Mouse (Mus musculus): ENCODE measurements at regions not wholly inside any gene's neighbourhood (a gene's known extent, or its start where the extent isn't known, plus 50 kb on each side); places are given as distances from the start of the nearest gene placed in this dataset.

DNA sequence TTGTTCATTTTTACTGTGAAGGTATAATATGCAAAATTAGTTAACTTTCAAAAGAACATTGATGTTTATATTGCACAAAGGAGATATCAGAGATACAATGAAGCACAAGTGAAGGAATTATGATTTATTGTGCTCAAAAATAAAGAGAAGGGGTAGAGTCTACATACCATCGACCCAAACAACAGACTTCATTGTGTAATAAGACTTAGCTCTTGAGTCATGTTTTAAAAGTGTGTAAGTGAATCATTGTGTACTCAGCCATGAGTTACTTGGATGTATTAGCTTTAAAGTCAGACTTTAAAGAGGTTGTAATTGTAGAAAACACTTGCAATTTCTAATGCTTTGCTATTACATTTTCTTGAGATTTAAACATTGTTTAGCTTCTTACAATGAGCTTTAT, 1240.6 kb upstream of the Slc10a2 start:
- no peaks in the 10 kb centered on the region for H3K9me3 ChIP-seq (ENCODE audit: control insufficient read depth, low read length)
- ATAC-seq (ENCODE audit: low FRiP score, low TSS enrichment) (no peak), DNase-seq (ENCODE audit: low spot score) (no peak)
- no peak overlapping the region for H3K4me3 ChIP-seq (ENCODE audit: low read depth, low read length)
- WGBS: 53% methylated on average over 1 of the region's 1 CpGs
- H3K27me3 ChIP-seq (ENCODE audit: control insufficient read depth, insufficient read depth, low read length): no peaks in the 10 kb centered on the region
- H3K36me3 ChIP-seq (ENCODE audit: control insufficient read depth, insufficient read depth, low read length): no peaks in the 10 kb centered on the region
- H3K9ac ChIP-seq (ENCODE audit: low read length): no peak overlapping the region
- H3K4me2 ChIP-seq (replicated peaks; ENCODE audit: low read depth): no peak overlapping the region
- no peaks in the 10 kb centered on the region for H3K4me1 ChIP-seq (replicated peaks; ENCODE audit: control insufficient read depth, insufficient read depth)
- TF ChIP-seq CTCF (IDR thresholded peaks at IDR 0.05; ENCODE audit: low read depth): no peak
- TF ChIP-seq EP300 (optimal IDR thresholded peaks at IDR 0.05): no peak
- H3K27ac ChIP-seq (replicated peaks): no peak overlapping the region

DNA sequence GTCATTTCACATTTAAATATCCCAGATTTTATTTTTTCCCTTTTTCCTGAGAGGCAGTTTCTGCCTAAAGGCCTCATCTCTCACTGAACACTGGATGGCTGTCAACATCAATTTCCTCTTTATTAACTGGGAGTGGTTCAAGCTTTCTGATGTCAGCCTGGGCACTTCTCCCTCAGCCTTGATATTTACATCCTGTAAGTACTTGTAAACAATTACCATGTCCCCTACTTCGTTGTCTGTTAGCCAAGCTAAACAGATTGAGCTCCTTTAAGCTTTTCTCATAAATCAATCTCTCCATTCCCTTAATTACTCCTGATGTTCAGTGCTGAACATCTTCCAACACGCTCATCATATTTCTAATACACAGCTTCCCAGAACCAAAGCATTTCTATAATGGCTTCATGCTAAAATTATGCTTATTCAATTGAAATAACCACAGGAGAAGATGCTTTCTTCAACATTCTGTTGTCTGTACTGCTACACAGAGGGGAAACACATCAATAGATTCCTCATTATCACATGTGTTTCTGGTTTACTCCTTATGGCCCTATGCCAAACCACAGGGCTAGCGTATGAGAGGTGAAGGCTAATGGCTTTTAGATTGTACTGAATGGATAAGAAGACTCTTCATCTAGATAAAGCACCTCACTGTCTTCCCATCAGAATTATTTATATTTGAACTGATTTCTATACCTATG, 1235.2 kb upstream of the Slc10a2 start:
- Histone ChIP-seq H3K9ac (ENCODE audit: low read length) (no peak overlapping the region), H3K9me3 (ENCODE audit: control insufficient read depth, low read length) (no peaks in the 10 kb centered on the region), H3K4me2 (replicated peaks; ENCODE audit: low read depth) (no peak overlapping the region), H3K4me1 (replicated peaks; ENCODE audit: control insufficient read depth, insufficient read depth) (no peaks in the 10 kb centered on the region), H3K27ac (replicated peaks) (no peak overlapping the region), H3K36me3 (ENCODE audit: control insufficient read depth, insufficient read depth, low read length) (no peaks in the 10 kb centered on the region), H3K4me3 (ENCODE audit: low read depth, low read length) (no peak overlapping the region), H3K27me3 (ENCODE audit: control insufficient read depth, insufficient read depth, low read length) (no peaks in the 10 kb centered on the region)
- WGBS: 37% methylated on average over 3 of the region's 3 CpGs
- TF ChIP-seq CTCF (IDR thresholded peaks at IDR 0.05; ENCODE audit: low read depth) (no peak), EP300 (optimal IDR thresholded peaks at IDR 0.05) (no peak)
- DNase-seq (ENCODE audit: low spot score): no peak
- ATAC-seq (ENCODE audit: low FRiP score, low TSS enrichment): no peak

DNA sequence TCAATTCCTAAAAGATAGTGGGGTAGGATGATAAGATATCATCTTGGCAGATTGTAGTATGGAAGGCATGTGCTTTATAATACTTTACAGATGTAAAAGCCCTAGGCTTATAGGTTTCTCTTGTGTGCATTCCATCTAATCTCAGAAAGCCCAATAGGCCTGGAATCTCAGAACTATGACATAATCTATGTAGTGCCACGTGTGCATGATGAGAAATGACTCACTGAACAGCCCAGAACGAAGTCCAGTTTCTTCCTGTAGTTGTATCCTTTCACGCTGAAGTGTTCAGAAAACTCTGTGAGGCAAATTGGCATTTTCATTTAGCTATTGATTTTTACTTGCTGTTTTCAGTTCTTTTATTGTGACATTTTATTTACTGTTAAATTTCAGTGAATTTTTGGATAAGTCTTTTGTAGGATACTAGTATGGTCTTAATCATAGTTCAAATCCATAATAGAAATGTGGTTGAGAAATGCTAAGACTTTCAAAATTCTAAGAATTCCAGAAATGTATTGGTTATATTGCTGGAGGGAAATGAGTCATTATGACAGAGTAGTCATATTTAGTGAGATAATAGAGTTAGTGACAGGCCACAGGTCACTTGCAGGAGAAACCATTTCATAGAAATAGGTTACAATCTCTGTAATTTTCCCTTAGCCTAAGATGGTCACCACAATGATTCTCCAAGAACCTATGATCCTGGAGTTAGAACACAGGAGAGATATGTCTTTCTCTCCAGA, 1229.3 kb upstream of the Slc10a2 start:
- 65% methylated on average over 3 of the region's 3 CpGs for WGBS
- Histone ChIP-seq H3K27me3 (ENCODE audit: control insufficient read depth, insufficient read depth, low read length) (no peaks in the 10 kb centered on the region), H3K9me3 (ENCODE audit: control insufficient read depth, low read length) (no peaks in the 10 kb centered on the region), H3K36me3 (ENCODE audit: control insufficient read depth, insufficient read depth, low read length) (no peaks in the 10 kb centered on the region), H3K4me1 (replicated peaks; ENCODE audit: control insufficient read depth, insufficient read depth) (no peaks in the 10 kb centered on the region), H3K27ac (replicated peaks) (no peak overlapping the region), H3K4me3 (ENCODE audit: low read depth, low read length) (no peak overlapping the region), H3K4me2 (replicated peaks; ENCODE audit: low read depth) (no peak overlapping the region), H3K9ac (ENCODE audit: low read length) (no peak overlapping the region)
- no peak for DNase-seq (ENCODE audit: low spot score)
- no peak for ATAC-seq (ENCODE audit: low FRiP score, low TSS enrichment)
- TF ChIP-seq EP300 (optimal IDR thresholded peaks at IDR 0.05): no peak
- TF ChIP-seq CTCF (IDR thresholded peaks at IDR 0.05; ENCODE audit: low read depth): no peak

DNA sequence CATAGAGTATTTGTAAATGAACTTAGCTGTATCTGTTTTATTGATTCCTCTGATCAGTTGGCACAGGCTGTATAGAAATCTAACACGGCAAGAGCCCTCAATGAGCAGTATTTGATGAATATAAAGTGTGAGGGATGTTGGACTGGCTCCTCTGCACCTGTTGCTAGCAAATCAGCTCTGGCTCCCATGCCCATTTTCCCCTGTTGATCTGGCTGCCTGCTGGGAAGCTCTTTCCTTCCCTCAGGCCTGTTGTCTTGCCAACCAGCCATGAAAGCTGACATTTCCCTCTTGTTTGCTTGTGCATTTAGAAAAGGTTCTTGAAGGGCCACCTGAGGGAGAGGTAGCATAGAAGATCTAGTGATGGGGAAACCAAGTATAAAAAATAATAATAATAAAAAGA, 1216.2 kb upstream of the Slc10a2 start:
- ATAC-seq (ENCODE audit: low FRiP score, low TSS enrichment) (no peak), DNase-seq (ENCODE audit: low spot score) (no peak)
- H3K27ac ChIP-seq (replicated peaks): no peak overlapping the region
- no peak overlapping the region for H3K4me2 ChIP-seq (replicated peaks; ENCODE audit: low read depth)
- no peak overlapping the region for H3K4me3 ChIP-seq (ENCODE audit: low read depth, low read length)
- WGBS: 76% methylated on average over 1 of the region's 1 CpGs
- H3K9ac ChIP-seq (ENCODE audit: low read length): no peak overlapping the region
- TF ChIP-seq EP300 (optimal IDR thresholded peaks at IDR 0.05): no peak
- TF ChIP-seq CTCF (IDR thresholded peaks at IDR 0.05; ENCODE audit: low read depth): no peak
- no peaks in the 10 kb centered on the region for H3K36me3 ChIP-seq (ENCODE audit: control insufficient read depth, insufficient read depth, low read length)
- H3K4me1 ChIP-seq (replicated peaks; ENCODE audit: control insufficient read depth, insufficient read depth): no peaks in the 10 kb centered on the region
- H3K27me3 ChIP-seq (ENCODE audit: control insufficient read depth, insufficient read depth, low read length): no peaks in the 10 kb centered on the region
- no peaks in the 10 kb centered on the region for H3K9me3 ChIP-seq (ENCODE audit: control insufficient read depth, low read length)

DNA sequence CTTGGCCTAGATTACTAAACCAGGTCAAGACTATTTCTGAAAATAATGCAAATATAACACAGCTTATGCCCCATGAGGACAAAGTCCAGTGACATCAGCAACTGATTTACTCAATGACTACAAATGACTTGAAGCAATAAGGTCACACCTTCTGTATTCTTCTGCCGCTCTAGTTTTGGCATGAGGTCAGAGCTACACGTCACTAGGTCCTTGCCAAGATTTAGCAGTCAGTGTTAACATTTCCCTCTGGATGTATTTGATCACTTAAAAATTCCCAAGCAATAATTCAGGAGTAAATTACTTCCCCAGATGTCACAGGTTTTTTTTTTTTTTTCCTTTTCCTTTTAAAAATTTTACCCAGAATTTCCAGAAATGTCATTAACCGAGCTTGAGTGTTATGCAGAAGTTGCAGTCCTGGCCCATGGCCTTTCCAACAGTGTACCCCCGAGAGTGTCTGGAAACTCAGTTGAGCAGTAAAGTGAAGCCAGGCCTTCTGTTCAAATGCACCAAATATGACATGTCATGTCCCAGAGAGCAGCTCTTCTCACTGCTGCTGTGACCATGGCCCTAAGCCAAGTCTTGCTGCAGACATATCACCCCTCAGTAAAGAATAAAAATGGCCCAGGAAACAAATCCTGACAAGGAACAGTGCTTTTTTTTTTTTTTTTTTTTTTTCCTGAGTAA, 1210.2 kb upstream of the Slc10a2 start:
- no peak overlapping the region for H3K9ac ChIP-seq (ENCODE audit: low read length)
- H3K36me3 ChIP-seq (ENCODE audit: control insufficient read depth, insufficient read depth, low read length): no peaks in the 10 kb centered on the region
- no peak overlapping the region for H3K27ac ChIP-seq (replicated peaks)
- DNase-seq (ENCODE audit: low spot score): no peak
- H3K4me1 ChIP-seq (replicated peaks; ENCODE audit: control insufficient read depth, insufficient read depth): no peaks in the 10 kb centered on the region
- H3K4me3 ChIP-seq (ENCODE audit: low read depth, low read length): no peak overlapping the region
- no peak for ATAC-seq (ENCODE audit: low FRiP score, low TSS enrichment)
- H3K27me3 ChIP-seq (ENCODE audit: control insufficient read depth, insufficient read depth, low read length): no peaks in the 10 kb centered on the region
- WGBS: 50% methylated on average over 4 of the region's 4 CpGs
- H3K9me3 ChIP-seq (ENCODE audit: control insufficient read depth, low read length): no peaks in the 10 kb centered on the region
- no peak overlapping the region for H3K4me2 ChIP-seq (replicated peaks; ENCODE audit: low read depth)
- TF ChIP-seq EP300 (optimal IDR thresholded peaks at IDR 0.05) (no peak), CTCF (IDR thresholded peaks at IDR 0.05; ENCODE audit: low read depth) (no peak)

DNA sequence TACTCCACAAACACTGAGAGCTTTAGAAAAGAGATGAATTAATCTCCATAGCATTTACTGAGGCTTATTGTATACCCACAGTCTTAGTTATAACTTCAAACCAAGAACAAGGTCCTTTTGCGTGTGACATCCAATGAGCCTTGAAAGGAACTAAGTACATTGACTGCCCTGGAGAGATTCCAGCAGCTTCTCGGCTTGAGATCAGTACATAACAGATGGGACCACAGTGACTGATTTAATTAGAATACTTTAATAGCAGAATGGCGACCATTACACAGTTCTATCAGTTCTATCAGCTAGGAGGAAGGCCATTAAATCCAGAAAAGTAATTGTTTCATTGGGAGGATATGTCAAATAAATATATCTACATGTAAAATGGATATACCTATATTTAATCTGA, 1183.7 kb upstream of the Slc10a2 start:
- ATAC-seq (ENCODE audit: low FRiP score, low TSS enrichment) (no peak), DNase-seq (ENCODE audit: low spot score) (no peak)
- H3K4me3 ChIP-seq (ENCODE audit: low read depth, low read length): no peak overlapping the region
- H3K9me3 ChIP-seq (ENCODE audit: control insufficient read depth, low read length): no peaks in the 10 kb centered on the region
- H3K36me3 ChIP-seq (ENCODE audit: control insufficient read depth, insufficient read depth, low read length): no peaks in the 10 kb centered on the region
- TF ChIP-seq CTCF (IDR thresholded peaks at IDR 0.05; ENCODE audit: low read depth) (no peak), EP300 (optimal IDR thresholded peaks at IDR 0.05) (no peak)
- H3K9ac ChIP-seq (ENCODE audit: low read length): no peak overlapping the region
- WGBS: 65% methylated on average over 3 of the region's 3 CpGs
- no peak overlapping the region for H3K27ac ChIP-seq (replicated peaks)
- H3K27me3 ChIP-seq (ENCODE audit: control insufficient read depth, insufficient read depth, low read length): no peaks in the 10 kb centered on the region
- no peaks in the 10 kb centered on the region for H3K4me1 ChIP-seq (replicated peaks; ENCODE audit: control insufficient read depth, insufficient read depth)
- no peak overlapping the region for H3K4me2 ChIP-seq (replicated peaks; ENCODE audit: low read depth)
